Mouse (Mus musculus) midbrain, embryonic 13.5 days (tissue): ENCODE measurements at regions not wholly inside any gene's neighbourhood (a gene's known extent, or its start where the extent isn't known, plus 50 kb on each side); places are given as distances from the start of the nearest gene placed in this dataset.
A peak's percentile ranks its signal among the peaks of the same experiment; 100 is the strongest.

Experiments used
- ATAC-seq: fragments of 200-750 bp; cut with Nextera tagmentation; 2 replicates; pipeline ENCODE4 v1.8.0; 2017; ENCODE audit warnings: mild to moderate bottlenecking, moderate TSS enrichment, moderate library complexity
- H3K27ac ChIP-seq: fragments of 300-500 bp; sonication (generic); 2 replicates; pipeline ENCODE4 v1.5.1; 2015; ENCODE audit warnings: inconsistent platforms, mild to moderate bottlenecking, moderate library complexity
- H3K27me3 ChIP-seq: fragments of 300-500 bp; sonication (generic); 2 replicates; pipeline ENCODE4 v1.6.1; 2015; ENCODE audit warnings: mild to moderate bottlenecking, inconsistent platforms
- H3K36me3 ChIP-seq: fragments of 300-500 bp; sonication (generic); 2 replicates; pipeline ENCODE4 v1.6.1; 2015; ENCODE audit warnings: mild to moderate bottlenecking, inconsistent platforms
- H3K4me1 ChIP-seq: fragments of 300-500 bp; sonication (generic); replicated peaks from 2 replicates; pipeline ENCODE4 v1.6.1; 2015; ENCODE audit warnings: inconsistent platforms
- H3K4me2 ChIP-seq: fragments of 300-500 bp; sonication (generic); replicated peaks from 2 replicates; pipeline ENCODE4 v1.6.1; 2015; ENCODE audit warnings: moderate library complexity, mild to moderate bottlenecking, inconsistent platforms
- H3K4me3 ChIP-seq: fragments of 300-500 bp; sonication (generic); replicated peaks from 2 replicates; pipeline ENCODE4 v1.5.1; 2015; ENCODE audit warnings: mild to moderate bottlenecking, inconsistent platforms
- H3K9ac ChIP-seq: fragments of 300-500 bp; sonication (generic); replicated peaks from 2 replicates; pipeline ENCODE4 v1.6.1; 2015; ENCODE audit warnings: mild to moderate bottlenecking, inconsistent platforms
- H3K9me3 ChIP-seq: fragments of 300-500 bp; sonication (generic); 2 replicates; pipeline ENCODE4 v1.6.1; 2016; ENCODE audit warnings: mild to moderate bottlenecking, inconsistent platforms
- WGBS: fragments of 180-500 bp; shearing (Covaris S2); methylation state at CpG from one replicate; pipeline ENCODE4 v1.1.7; 2015; 5-methylcytosine and 5-hydroxymethylcytosine counted together

DNA sequence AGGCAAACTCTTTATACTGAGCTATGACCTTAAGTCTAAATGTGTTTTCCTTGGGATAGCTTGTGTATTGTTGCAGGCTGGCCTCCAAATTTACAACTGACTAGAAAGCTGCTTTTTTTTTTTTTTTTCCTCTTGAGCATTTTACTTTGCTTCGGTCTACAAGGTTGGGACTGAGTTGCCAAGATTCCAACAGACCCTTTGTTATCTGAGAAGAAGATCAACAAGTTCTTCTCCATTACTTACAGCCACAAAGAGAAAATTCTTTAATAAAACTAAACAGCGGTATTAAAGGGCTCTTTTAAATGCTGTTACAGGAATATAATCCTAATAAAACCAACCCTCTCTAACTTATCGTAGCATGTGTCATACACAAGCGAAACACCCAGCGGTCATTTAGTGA, 124.4 kb upstream of the Rnd3 start:
- Histone ChIP-seq H3K4me2 (no peak overlapping the region), H3K27me3 (no peaks in the 10 kb centered on the region), H3K4me3 (no peak overlapping the region), H3K27ac (no peak overlapping the region), H3K9ac (no peak overlapping the region), H3K9me3 (no peaks in the 10 kb centered on the region), H3K4me1 (peaks cover 6% of the 10 kb centered on the region; the same call in 1 of the 2 replicates), H3K36me3 (no peaks in the 10 kb centered on the region)
- no peak for ATAC-seq
- WGBS = 84% methylated on average over 5 of the region's 5 CpGs

- no peaks in the 10 kb centered on the region for H3K27me3 ChIP-seq
- no peak overlapping the region for H3K4me2 ChIP-seq
- no peaks in the 10 kb centered on the region for H3K36me3 ChIP-seq
- no peak for ATAC-seq
- no peak overlapping the region for H3K27ac ChIP-seq
- no peak overlapping the region for H3K9ac ChIP-seq
- no peaks in the 10 kb centered on the region for H3K9me3 ChIP-seq
- WGBS = 84% methylated on average over 2 of the region's 2 CpGs
- no peaks in the 10 kb centered on the region for H3K4me1 ChIP-seq
- H3K4me3 ChIP-seq = no peak overlapping the region
Measured at GRCm38 (mm10) chr2:51268532-51268931, 119.6 kb upstream of the Rnd3 start.

DNA sequence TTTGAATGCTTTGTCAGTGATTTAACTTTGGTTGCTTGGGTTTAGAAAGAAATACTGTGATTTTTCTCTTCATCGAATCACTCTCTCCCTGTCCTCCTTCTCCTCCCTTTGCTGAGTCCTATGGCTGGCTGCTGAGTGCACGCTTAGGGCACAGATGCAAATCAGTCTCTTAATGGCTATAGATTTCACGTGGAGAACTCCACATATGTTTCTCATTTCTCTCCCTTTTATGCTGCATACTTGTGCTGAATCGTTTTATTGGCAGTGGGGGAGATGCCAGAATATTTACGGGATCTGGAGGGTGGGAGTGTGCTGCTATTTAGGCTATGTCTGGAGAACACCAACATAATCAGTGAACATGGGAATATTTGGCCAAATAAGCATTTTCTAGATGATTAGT, 118.8 kb upstream of the Rnd3 start:
- ATAC-seq = no peak
- Histone ChIP-seq H3K27me3 (no peaks in the 10 kb centered on the region), H3K36me3 (no peaks in the 10 kb centered on the region), H3K4me2 (no peak overlapping the region), H3K9ac (no peak overlapping the region), H3K9me3 (no peaks in the 10 kb centered on the region), H3K27ac (no peak overlapping the region), H3K4me3 (no peak overlapping the region), H3K4me1 (no peaks in the 10 kb centered on the region)
- 75% methylated on average over 5 of the region's 5 CpGs for WGBS

DNA sequence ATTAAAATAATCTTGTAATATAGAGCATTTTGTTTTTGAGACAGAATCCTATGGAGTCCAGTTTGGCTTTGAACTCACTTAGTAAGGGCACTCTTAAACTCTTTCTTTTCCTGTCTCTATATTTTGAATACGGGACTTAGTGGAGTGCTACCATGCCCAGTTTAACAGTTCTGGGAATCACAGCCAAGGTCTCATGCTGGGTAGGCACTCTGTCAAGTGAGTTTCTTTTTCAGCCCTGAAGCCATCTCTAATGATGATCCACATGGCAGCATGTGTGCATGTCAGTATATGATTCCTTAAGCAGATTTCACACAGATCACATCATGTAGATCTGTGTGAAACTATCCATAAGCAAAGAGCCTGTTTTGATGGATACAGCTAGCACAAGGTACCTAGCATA, 113.6 kb upstream of the Rnd3 start:
- H3K4me2 ChIP-seq = no peak overlapping the region
- 91% methylated on average over 1 of the region's 1 CpGs for WGBS
- H3K4me3 ChIP-seq = no peak overlapping the region
- no peak overlapping the region for H3K27ac ChIP-seq
- H3K9ac ChIP-seq = no peak overlapping the region
- ATAC-seq = no peak
- no peaks in the 10 kb centered on the region for H3K4me1 ChIP-seq
- H3K36me3 ChIP-seq = no peaks in the 10 kb centered on the region
- H3K9me3 ChIP-seq = no peaks in the 10 kb centered on the region
- no peaks in the 10 kb centered on the region for H3K27me3 ChIP-seq

DNA sequence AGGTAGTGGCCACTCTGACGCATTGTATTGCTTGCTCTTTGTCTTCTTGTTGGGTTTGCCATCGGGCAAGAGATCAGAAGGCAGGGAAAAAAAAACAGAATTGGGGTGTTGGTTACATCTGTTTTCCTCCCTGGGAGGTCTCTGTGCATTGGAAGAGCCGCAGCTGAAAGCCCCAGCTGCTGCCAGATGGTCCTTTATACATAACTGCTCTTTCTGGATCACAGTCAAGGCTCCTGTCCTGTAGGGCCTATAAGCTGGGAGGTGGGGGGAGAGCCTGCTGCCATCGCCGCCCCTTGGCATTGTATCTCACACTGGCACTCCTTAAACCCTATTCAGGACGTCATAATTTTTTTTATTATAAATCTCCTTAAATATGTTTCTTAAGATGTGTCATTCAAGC, 101.9 kb upstream of the Rnd3 start:
- no peak overlapping the region for H3K4me3 ChIP-seq
- no peak for ATAC-seq
- no peak overlapping the region for H3K27ac ChIP-seq
- no peak overlapping the region for H3K9ac ChIP-seq
- 0 out of 2 replicates have a peak, but pooled peaks cover 6% of the 10 kb centered on the region for H3K4me1 ChIP-seq
- H3K4me2 ChIP-seq = no peak overlapping the region
- no peaks in the 10 kb centered on the region for H3K27me3 ChIP-seq
- H3K36me3 ChIP-seq = no peaks in the 10 kb centered on the region
- H3K9me3 ChIP-seq = no peaks in the 10 kb centered on the region
- WGBS = 39% methylated on average over 6 of the region's 6 CpGs

GRCm38 (mm10) chr2:51241573-51241972, 92.7 kb upstream of the Rnd3 start:
- 52% methylated on average over 5 of the region's 5 CpGs for WGBS
- Histone ChIP-seq H3K4me1 (peaks cover 23% of the 10 kb centered on the region), H3K27ac (no peak overlapping the region), H3K27me3 (no peaks in the 10 kb centered on the region), H3K4me2 (no peak overlapping the region), H3K9me3 (no peaks in the 10 kb centered on the region), H3K36me3 (no peaks in the 10 kb centered on the region), H3K9ac (no peak overlapping the region), H3K4me3 (no peak overlapping the region)
- no peak for ATAC-seq

DNA sequence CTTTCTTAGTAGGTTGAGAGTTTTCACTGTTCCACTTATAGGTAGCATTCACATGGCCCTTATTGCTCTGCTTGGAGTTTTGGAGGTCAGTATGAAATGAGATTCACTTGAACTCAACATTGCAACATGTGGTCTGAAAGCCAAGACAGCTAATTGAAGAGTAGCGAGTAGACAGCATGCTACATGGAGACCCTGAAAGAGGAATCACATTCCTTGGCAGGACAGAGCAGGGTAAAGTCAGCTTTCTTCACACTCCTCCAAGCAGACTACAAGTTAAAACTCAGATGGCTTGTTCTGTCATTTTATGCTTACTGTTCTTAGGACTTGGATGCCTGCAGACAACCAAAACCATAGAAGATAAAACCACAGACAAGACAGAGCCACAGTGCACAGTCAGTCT, 91.1 kb upstream of the Rnd3 start:
- Histone ChIP-seq H3K4me3 (no peak overlapping the region), H3K4me2 (no peak overlapping the region), H3K9me3 (no peaks in the 10 kb centered on the region), H3K36me3 (no peaks in the 10 kb centered on the region), H3K4me1 (peaks cover 23% of the 10 kb centered on the region), H3K9ac (no peak overlapping the region), H3K27me3 (no peaks in the 10 kb centered on the region), H3K27ac (no peak overlapping the region)
- no peak for ATAC-seq
- 91% methylated on average over 1 of the region's 1 CpGs for WGBS

- no peak for ATAC-seq
- no peak overlapping the region for H3K9ac ChIP-seq
- no peak overlapping the region for H3K27ac ChIP-seq
- H3K4me1 ChIP-seq = peaks cover 23% of the 10 kb centered on the region
- H3K27me3 ChIP-seq = no peaks in the 10 kb centered on the region
- H3K4me3 ChIP-seq = no peak overlapping the region
- no peak overlapping the region for H3K4me2 ChIP-seq
- WGBS = 68% methylated on average over 4 of the region's 4 CpGs
- no peaks in the 10 kb centered on the region for H3K36me3 ChIP-seq
- H3K9me3 ChIP-seq = no peaks in the 10 kb centered on the region
Measured at GRCm38 (mm10) chr2:51238992-51239391, 90.1 kb upstream of the Rnd3 start.

- Histone ChIP-seq H3K27ac (no peak overlapping the region; the same call in 1 of the 2 replicates), H3K4me2 (peak overlapping the region; percentile 39), H3K4me3 (no peak overlapping the region), H3K27me3 (no peaks in the 10 kb centered on the region), H3K9me3 (no peaks in the 10 kb centered on the region), H3K9ac (no peak overlapping the region), H3K36me3 (no peaks in the 10 kb centered on the region), H3K4me1 (peaks cover 23% of the 10 kb centered on the region)
- 9% methylated on average over 16 of the region's 16 CpGs for WGBS
- peak; percentile 77 for ATAC-seq
Measured at GRCm38 (mm10) chr2:51238131-51238931, 89.4 kb upstream of the Rnd3 start.

DNA sequence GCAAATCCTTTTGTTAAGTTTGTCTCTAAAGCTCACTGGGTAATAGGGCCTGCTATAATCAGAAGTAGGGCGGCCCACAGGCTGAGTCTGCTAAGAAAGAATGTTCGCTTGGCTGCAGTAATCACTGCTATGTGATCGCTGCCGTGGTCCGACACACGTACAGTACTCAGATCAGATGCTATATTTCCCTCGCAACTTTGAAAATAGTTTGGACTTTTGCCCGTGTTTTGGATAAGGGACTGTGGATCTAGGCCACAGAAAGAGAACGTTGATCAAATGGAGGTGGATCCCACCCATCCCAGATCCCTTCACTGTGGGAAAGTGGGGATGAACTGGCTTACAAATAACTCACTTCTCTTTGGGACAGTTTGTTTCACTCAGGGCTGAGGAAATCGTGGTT, 88.5 kb upstream of the Rnd3 start:
- no peak overlapping the region for H3K9ac ChIP-seq
- no peak for ATAC-seq
- no peak overlapping the region for H3K4me3 ChIP-seq
- H3K36me3 ChIP-seq = no peaks in the 10 kb centered on the region
- WGBS = 82% methylated on average over 10 of the region's 10 CpGs
- no peaks in the 10 kb centered on the region for H3K27me3 ChIP-seq
- H3K4me1 ChIP-seq = peaks cover 23% of the 10 kb centered on the region
- H3K4me2 ChIP-seq = no peak overlapping the region
- no peak overlapping the region for H3K27ac ChIP-seq
- no peaks in the 10 kb centered on the region for H3K9me3 ChIP-seq

GRCm38 (mm10) chr2:51236852-51237251, 87.9 kb upstream of the Rnd3 start:
- H3K9ac ChIP-seq = no peak overlapping the region
- H3K9me3 ChIP-seq = no peaks in the 10 kb centered on the region
- H3K4me2 ChIP-seq = no peak overlapping the region
- H3K27me3 ChIP-seq = no peaks in the 10 kb centered on the region
- no peaks in the 10 kb centered on the region for H3K36me3 ChIP-seq
- H3K4me3 ChIP-seq = no peak overlapping the region
- 82% methylated on average over 3 of the region's 3 CpGs for WGBS
- no peak overlapping the region for H3K27ac ChIP-seq
- peaks cover 21% of the 10 kb centered on the region for H3K4me1 ChIP-seq
- no peak for ATAC-seq

DNA sequence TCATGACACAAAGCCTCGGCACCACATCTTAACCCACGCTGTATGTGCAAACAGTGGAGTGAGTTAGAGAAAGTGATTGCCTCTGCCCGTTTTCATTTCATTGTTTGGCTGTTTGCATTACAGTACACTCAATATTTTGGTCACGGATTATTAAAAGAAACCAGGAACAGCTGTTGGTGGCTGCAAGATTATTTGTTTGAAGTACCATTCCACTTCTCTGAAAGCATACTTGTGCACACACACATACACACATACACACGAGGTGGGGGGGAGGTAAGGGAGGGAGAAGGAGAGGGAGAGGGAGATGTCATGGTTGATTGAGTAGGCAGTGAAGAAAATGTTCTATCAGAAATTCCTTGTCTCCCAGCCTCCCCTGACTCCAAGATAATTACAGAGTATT, 85.5 kb upstream of the Rnd3 start:
- no peak overlapping the region for H3K9ac ChIP-seq
- ATAC-seq = no peak
- WGBS = 65% methylated on average over 5 of the region's 5 CpGs

DNA sequence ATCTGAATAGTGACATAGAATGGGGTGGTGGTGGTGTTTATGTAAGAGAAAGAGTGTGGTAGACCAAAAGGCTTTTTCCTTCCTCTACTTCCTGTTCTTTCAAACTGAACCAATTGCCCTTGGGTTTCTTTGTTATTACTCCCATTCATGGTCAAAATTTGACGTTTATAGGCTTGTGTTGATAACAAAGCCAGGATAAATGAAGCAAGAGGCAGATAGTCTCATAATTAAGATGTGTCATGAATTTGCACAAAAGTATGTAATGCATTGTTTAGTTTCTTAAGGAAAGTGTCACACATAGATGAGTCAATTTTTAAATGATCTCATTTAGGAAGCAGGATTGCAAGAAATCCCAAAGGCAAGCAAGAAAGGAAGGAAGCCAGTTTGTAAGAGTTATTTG, 73.9 kb upstream of the Rnd3 start:
- H3K4me2 ChIP-seq = no peak overlapping the region
- WGBS = 26% methylated on average over 1 of the region's 1 CpGs

More for the DNA sequence above, 85.5 kb upstream of the Rnd3 start:
- Histone ChIP-seq H3K9me3 (no peaks in the 10 kb centered on the region), H3K4me1 (peaks cover 12% of the 10 kb centered on the region), H3K36me3 (no peaks in the 10 kb centered on the region), H3K4me3 (no peak overlapping the region), H3K27me3 (no peaks in the 10 kb centered on the region), H3K27ac (no peak overlapping the region), H3K4me2 (no peak overlapping the region)

More for the DNA sequence above, 73.9 kb upstream of the Rnd3 start:
- Histone ChIP-seq H3K27me3 (no peaks in the 10 kb centered on the region), H3K4me1 (no peaks in the 10 kb centered on the region), H3K27ac (no peak overlapping the region), H3K36me3 (no peaks in the 10 kb centered on the region), H3K4me3 (no peak overlapping the region), H3K9ac (no peak overlapping the region), H3K9me3 (no peaks in the 10 kb centered on the region)
- ATAC-seq = no peak
